Mouse (Mus musculus) forebrain, embryonic 16.5 days (tissue): ENCODE results near the gene Tacr1. TPM values are rescaled to one million over a fixed set of nuclear protein-coding genes. Genes with fewer than 3 reads are reported as not detected.
A peak's percentile ranks its signal among the peaks of the same experiment; 100 is the strongest.

Source experiments
- ATAC-seq: fragments of 200-750 bp; cut with Nextera tagmentation; 2 replicates; pipeline ENCODE4 v1.8.0; 2017; ENCODE audit warnings: mild to moderate bottlenecking, moderate library complexity
- H3K27ac ChIP-seq: fragments of 300-500 bp; sonication (generic); 2 replicates; pipeline ENCODE4 v1.5.1; 2014; ENCODE audit warnings: low read length, control low read depth
- H3K27me3 ChIP-seq: fragments of 300-500 bp; sonication (generic); replicated peaks from 2 replicates; pipeline ENCODE4 v1.6.1; 2014; ENCODE audit warnings: low read length; ENCODE audit not compliant: control insufficient read depth, insufficient read depth
- H3K36me3 ChIP-seq: fragments of 300-500 bp; sonication (generic); 2 replicates; pipeline ENCODE4 v1.6.1; 2014; ENCODE audit not compliant: control insufficient read depth, insufficient read depth
- H3K4me1 ChIP-seq: fragments of 300-500 bp; sonication (generic); replicated peaks from 2 replicates; pipeline ENCODE4 v1.6.1; 2014; ENCODE audit warnings: low read length; ENCODE audit not compliant: control insufficient read depth, insufficient read depth
- H3K4me2 ChIP-seq: fragments of 300-500 bp; sonication (generic); 2 replicates; pipeline ENCODE4 v1.6.1; 2014; ENCODE audit warnings: mild to moderate bottlenecking, low read length, control low read depth
- H3K4me3 ChIP-seq: fragments of 300-500 bp; sonication (generic); replicated peaks from 2 replicates; pipeline ENCODE4 v1.5.1; 2014; ENCODE audit warnings: mild to moderate bottlenecking, low read length, control low read depth
- H3K9ac ChIP-seq: fragments of 300-500 bp; sonication (generic); replicated peaks from 2 replicates; pipeline ENCODE4 v1.6.1; 2014; ENCODE audit warnings: low read depth, low read length, control low read depth
- H3K9me3 ChIP-seq: fragments of 300-500 bp; sonication (generic); 2 replicates; pipeline ENCODE4 v1.6.1; 2016; ENCODE audit warnings: low read length; ENCODE audit not compliant: control insufficient read depth
- WGBS: fragments of 180-500 bp; shearing (Covaris S2); extraction: QIAGEN DNeasy Blood & Tissue Kit; methylation state at CpG from one replicate; pipeline ENCODE4 v1.1.7; 2014; 5-methylcytosine and 5-hydroxymethylcytosine counted together
- polyA plus RNA-seq: library from polyadenylated mRNA; unstranded; fragments of >200 nt; fragmentation: Nextera tagmentation; extraction: Ambion mirVana; gene quantifications from 2 replicates; pipeline ENCODE4 v1.2.1, GENCODE M21; 2015

Tacr1 gene
- polyA plus RNA-seq, result 1.0 and 1.8 TPM in 2 replicates

DNA sequence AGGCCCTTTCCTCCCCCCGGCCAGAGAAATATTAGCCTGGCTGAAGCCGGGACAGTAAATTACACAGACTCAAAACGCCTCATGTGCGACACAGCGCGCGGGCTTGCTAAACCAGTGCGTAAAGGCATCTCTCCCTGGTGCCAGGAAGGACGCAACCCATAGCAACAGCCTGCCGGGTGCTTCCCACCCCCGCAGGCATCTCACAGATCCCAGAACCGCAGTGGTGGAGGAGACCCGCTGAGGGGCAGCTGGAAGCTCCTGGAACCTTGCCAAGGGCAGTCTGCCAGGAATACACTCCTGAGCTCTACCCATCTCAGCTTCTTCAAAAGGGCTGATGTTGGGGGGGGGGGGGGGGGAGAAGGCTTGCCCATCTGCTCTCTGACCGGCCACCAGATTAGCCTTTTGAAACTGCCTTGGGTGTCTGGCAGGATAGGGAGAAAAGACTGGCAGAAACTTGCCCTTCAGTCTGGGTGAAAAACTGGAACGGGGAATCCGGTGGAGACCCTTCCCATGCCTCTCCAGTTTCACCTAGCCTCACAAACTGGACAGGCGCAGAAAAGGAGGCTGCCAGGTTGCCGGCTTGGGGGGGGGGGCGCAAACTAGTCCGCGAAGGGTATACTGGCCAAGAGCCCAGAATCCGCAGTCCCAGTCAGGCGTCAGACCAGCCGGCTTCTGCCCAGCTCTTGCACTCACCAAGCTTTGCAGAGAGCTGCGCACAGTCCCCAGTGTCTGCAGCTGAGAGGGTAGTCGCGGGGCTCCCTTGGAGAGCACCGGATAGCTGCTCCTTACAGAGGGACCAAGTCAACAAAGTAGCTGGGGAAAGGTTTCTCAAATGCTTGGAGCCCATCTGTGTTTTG is at the start of gene Tacr1:
Gene Tacr1 (plus strand): TSS at position 740 of the 857 bp plus-strand sequence.
- H3K27ac ChIP-seq, result no peak within 1 kb of the TSS; the same call in 1 of the 2 replicates
- peak; percentile 91 for ATAC-seq
- WGBS, result 0% methylated on average over 27 of the region's 28 CpGs

DNA sequence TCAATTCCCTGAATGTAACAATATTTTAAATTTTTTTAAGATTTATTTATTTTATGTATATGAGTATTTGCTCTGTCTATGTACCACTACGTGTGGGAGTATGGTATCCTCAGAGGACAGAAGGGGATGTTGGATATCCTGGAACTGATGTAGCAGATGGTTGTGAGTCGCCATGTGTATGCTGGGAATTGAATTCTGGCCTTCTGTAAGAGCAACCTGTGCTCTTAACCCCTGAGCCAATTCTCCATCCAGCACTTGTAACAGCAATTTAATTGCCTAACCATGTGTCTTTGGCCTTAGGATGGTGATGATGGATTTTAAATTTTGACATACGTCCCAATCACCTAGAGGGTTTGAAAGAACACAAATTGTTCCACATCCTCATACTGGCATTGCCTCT is 26.0 kb upstream of the Tacr1 start:
- 73% methylated on average over 3 of the region's 3 CpGs for WGBS

More for the DNA sequence above, at the start of gene Tacr1:
- Histone ChIP-seq H3K4me3 (peak within 1 kb of the TSS; percentile 36), H3K4me2 (peak within 1 kb of the TSS; percentile 57), H3K27me3 (no peaks in the 10 kb centered on the region), H3K36me3 (no peaks in the 10 kb centered on the region), H3K4me1 (peaks cover 30% of the 10 kb centered on the region), H3K9ac (peak within 1 kb of the TSS; percentile 45), H3K9me3 (no peaks in the 10 kb centered on the region)

DNA sequence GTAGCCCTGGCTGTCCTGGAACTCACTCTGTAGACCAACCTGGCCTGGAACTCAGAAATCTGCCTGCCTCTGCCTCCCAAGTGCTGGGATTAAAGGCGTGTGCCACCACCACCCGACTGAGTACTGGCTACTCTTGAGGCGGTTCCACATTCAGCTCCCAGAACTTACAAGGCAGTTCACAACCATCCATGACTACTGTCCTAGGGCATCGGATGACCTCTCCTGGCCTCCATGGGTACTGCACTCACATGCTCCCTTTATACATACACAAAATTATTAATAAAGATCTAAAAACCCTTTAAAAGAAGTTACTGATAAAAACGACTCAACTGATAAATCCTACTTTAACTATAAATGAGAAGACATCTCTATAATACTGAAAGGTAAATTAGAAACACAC is 18.6 kb upstream of the Tacr1 start:
- no peaks in the 10 kb centered on the region for H3K27me3 ChIP-seq
- no peaks in the 10 kb centered on the region for H3K36me3 ChIP-seq
- H3K9me3 ChIP-seq, result no peaks in the 10 kb centered on the region
- no peak overlapping the region for H3K9ac ChIP-seq
- H3K4me3 ChIP-seq, result no peak overlapping the region
- no peak for ATAC-seq
- 92% methylated on average over 5 of the region's 5 CpGs for WGBS
- H3K4me1 ChIP-seq, result no peaks in the 10 kb centered on the region
- H3K4me2 ChIP-seq, result no peak overlapping the region
- H3K27ac ChIP-seq, result no peak overlapping the region

More for the DNA sequence above, 26.0 kb upstream of the Tacr1 start:
- H3K27me3 ChIP-seq, result no peaks in the 10 kb centered on the region
- no peak overlapping the region for H3K9ac ChIP-seq
- no peak for ATAC-seq
- no peaks in the 10 kb centered on the region for H3K9me3 ChIP-seq
- no peak overlapping the region for H3K4me3 ChIP-seq
- no peak overlapping the region for H3K4me2 ChIP-seq
- no peaks in the 10 kb centered on the region for H3K4me1 ChIP-seq
- no peaks in the 10 kb centered on the region for H3K36me3 ChIP-seq
- H3K27ac ChIP-seq, result no peak overlapping the region

DNA sequence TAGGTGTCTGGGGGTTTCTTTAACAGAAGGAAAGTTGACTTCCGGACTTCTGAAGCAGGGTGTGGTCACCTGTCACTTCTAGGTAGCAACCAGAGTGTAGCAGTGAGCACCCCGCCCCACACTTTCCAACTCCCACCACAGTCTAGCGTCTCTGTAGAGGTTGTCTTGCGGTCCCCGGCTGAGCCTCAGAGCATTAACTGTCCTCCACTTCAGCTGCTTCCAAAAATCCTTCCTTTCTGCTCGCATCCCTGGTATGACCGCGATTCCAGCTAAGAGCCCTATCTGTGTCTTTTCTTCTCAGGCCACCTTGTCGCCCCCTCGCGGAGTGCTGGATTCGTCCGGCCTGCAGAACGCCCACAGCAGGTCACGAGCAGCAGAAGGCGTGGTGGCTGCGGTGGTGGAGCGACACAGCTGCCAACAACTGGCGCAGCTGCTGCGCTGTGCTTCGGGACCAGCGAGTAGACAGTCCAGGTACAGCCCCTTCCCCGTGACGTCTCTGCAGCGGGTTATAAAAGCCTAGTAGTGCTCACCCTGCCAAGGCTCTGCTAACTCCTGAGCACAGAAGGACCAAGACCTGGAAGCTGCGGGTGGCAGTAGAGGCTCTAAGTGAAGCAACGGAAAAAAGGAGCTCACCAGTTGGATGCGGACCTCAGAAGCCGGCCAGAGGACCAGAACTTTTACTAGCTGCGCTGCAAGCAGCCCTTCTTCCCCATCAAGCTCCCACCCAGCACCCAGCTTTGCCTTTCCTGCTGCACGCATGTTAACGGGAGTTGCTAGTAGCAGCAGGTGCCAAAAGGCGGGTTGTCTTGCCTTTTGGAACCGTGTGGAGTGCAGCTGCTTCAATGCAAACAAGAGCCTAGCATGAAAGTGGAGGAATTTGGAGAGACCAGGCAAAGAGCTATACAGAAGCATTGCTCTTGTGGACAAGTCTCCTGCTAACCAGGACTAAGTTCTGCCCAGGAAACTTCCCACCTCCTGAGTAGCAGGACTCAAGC is 664 bp downstream of the Tacr1 start:
- WGBS, result 1% methylated on average over 34 of the region's 34 CpGs
- no peaks in the 10 kb centered on the region for H3K36me3 ChIP-seq
- H3K4me3 ChIP-seq, result peak overlapping the region; percentile 36
- H3K27ac ChIP-seq, result no peak overlapping the region
- ATAC-seq, result peak; percentile 24
- H3K9me3 ChIP-seq, result no peaks in the 10 kb centered on the region
- peaks cover 30% of the 10 kb centered on the region for H3K4me1 ChIP-seq
- no peaks in the 10 kb centered on the region for H3K27me3 ChIP-seq
- peak overlapping the region; percentile 27 for H3K9ac ChIP-seq
- H3K4me2 ChIP-seq, result peak overlapping the region; percentile 57

DNA sequence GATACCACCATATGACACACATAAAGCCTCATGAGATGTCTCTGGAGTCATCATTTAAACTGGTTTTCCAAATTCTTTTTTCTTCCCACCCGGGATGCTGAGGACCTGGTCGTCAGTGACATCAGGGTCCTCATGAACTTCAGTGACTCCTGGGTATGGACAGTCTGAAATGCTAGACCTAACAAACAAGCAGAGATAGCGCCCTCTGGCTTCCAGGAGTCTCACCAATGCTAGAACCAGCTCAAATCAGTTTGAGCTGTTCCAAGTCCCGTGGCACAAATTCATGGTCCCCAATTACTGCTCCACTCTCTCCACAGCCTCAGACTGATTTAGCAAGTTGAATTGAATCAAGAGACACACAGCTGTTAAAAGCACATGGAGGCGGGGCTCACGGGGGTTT is 16.2 kb downstream of the Tacr1 start:
- 61% methylated on average over 6 of the region's 6 CpGs for WGBS
- no peaks in the 10 kb centered on the region for H3K27me3 ChIP-seq

DNA sequence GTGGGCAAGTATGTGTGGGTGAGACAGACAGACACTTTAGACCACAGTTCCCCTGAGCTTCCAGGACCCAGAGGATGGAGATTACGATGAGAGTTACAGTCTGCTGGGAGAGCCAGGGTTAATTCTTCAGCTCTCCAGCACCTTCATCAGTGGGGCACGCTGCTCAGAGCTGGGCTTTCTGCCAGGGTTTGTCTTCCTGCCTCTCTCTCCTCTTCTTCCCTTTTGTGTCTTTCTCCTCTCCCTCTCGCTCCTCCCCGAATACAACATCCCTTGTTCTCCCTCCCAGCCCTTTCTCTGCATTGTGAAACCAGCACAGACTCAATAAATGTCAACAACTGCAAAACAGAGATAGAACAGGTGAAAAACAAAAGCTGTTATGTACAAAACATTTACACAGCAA is 18.1 kb downstream of the Tacr1 start:
- H3K27me3 ChIP-seq, result no peaks in the 10 kb centered on the region
- no peaks in the 10 kb centered on the region; the same call in 1 of the 2 replicates for H3K4me1 ChIP-seq
- H3K9me3 ChIP-seq, result peaks cover 4% of the 10 kb centered on the region; the same call in 1 of the 2 replicates
- 6% methylated on average over 4 of the region's 4 CpGs for WGBS
- no peak overlapping the region for H3K4me2 ChIP-seq
- no peak overlapping the region for H3K9ac ChIP-seq
- no peak overlapping the region for H3K4me3 ChIP-seq
- no peak overlapping the region for H3K27ac ChIP-seq
- H3K36me3 ChIP-seq, result no peaks in the 10 kb centered on the region
- ATAC-seq, result peak; percentile 83

More for the DNA sequence above, 16.2 kb downstream of the Tacr1 start:
- Histone ChIP-seq H3K27ac (no peak overlapping the region), H3K4me3 (no peak overlapping the region), H3K4me2 (no peak overlapping the region), H3K4me1 (no peaks in the 10 kb centered on the region; the same call in 1 of the 2 replicates), H3K36me3 (no peaks in the 10 kb centered on the region), H3K9ac (no peak overlapping the region), H3K9me3 (no peaks in the 10 kb centered on the region)
- ATAC-seq, result no peak

DNA sequence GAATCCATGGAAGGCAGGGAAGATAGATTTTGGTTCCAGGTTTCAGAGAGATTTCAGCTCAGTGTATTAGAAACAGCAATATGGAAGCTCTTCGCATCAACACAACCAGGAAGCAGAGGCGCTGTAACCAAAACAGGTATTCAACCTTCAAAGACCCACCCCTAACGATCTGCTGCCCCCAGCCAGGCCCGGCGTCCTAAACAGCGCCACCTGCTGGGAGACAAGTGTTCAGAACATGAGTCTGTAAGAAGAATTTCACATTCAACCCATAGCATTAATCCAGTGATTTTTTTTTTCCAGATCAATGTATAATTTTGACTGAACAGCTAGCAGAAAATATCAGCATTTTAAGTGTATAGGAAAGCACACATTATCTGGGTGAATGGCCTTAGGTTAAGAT is 26.8 kb downstream of the Tacr1 start:
- H3K4me3 ChIP-seq, result no peak overlapping the region
- H3K9me3 ChIP-seq, result 0 out of 2 replicates have a peak, but pooled peaks cover under 1% of the 10 kb centered on the region
- no peaks in the 10 kb centered on the region for H3K36me3 ChIP-seq
- WGBS, result 63% methylated on average over 6 of the region's 6 CpGs
- no peaks in the 10 kb centered on the region for H3K4me1 ChIP-seq
- no peaks in the 10 kb centered on the region for H3K27me3 ChIP-seq
- H3K27ac ChIP-seq, result no peak overlapping the region
- no peak for ATAC-seq
- no peak overlapping the region for H3K4me2 ChIP-seq
- H3K9ac ChIP-seq, result no peak overlapping the region

DNA sequence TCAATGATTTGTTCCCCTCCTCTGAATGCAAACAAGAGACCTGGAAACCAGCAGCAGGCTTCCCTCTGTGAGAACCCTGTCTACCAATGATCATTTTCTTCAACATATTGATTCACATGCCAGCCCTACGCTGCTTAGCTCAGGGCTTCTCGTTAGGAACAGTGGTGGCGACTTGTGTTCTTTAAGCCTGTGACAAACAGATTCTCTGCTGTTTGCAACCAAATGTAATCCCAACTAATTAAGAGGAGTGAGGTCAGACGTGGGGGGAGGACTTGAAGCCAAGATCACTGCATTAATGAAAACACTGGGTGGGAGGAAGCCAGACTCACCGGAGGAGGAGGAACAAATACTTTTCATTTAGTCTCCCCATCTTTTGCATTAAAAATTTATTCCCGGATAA is 27.6 kb downstream of the Tacr1 start:
- 14% methylated on average over 6 of the region's 6 CpGs for WGBS
- Histone ChIP-seq H3K27me3 (no peaks in the 10 kb centered on the region), H3K9ac (no peak overlapping the region), H3K9me3 (no peaks in the 10 kb centered on the region), H3K4me1 (no peaks in the 10 kb centered on the region), H3K36me3 (no peaks in the 10 kb centered on the region), H3K4me3 (no peak overlapping the region), H3K27ac (no peak overlapping the region), H3K4me2 (no peak overlapping the region)
- no peak; the same call in 1 of the 2 replicates for ATAC-seq

DNA sequence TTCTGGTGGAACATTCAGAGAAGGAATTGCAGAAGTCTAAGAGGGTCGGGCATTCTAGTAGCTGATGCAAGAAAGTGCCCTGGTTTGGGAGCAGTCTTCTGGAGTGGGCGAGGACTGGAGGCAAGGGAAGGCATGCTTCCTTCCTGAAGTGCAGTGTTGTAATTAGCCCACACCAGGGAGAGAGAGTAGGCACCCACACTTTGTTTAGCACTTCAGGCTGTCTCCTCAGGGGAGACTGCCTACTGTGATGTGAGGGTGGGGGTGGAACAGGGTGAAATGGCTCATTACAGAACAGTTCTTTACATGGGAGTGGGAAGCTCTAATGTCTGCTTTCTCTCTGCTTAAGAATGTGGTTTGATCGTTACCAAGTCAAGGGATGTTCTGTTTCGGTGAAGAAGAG is 35.0 kb downstream of the Tacr1 start:
- Histone ChIP-seq H3K9ac (no peak overlapping the region), H3K27ac (no peak overlapping the region), H3K4me3 (no peak overlapping the region), H3K9me3 (no peaks in the 10 kb centered on the region), H3K36me3 (no peaks in the 10 kb centered on the region), H3K4me2 (no peak overlapping the region), H3K27me3 (no peaks in the 10 kb centered on the region), H3K4me1 (no peaks in the 10 kb centered on the region)
- ATAC-seq, result no peak
- 54% methylated on average over 4 of the region's 4 CpGs for WGBS
